Mouse (Mus musculus): ENCODE measurements around the gene Ccdc33.

The Ccdc33 gene

DNA sequence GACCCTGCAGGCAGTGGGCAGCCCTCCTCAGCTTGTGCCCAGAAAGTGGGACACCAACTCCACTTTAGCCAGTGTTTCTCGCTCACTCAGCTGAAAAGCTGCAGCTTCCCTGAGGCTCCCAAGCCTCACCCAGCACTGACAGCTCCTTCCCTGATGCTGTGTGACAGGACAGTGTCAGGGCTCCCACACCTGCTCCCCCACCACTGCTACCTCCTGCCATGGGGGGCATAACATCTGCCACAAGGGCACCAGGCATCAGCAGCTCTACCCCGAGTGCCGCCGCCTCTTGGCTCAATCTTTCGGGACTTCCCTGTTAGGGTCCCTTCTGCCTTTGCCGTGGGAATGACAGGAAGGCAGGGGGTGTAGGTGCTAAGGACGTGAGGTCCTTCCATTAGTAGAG lies 132.3 kb downstream of the Ccdc33 start:
- DNase-seq (ENCODE audit: extremely low spot score, low spot score) = no peak

- DNase-seq (ENCODE audit: extremely low spot score, low spot score) = no peak
Measured at GRCm38 (mm10) chr9:57985304-57985703, 133.3 kb downstream of the Ccdc33 start.

DNA sequence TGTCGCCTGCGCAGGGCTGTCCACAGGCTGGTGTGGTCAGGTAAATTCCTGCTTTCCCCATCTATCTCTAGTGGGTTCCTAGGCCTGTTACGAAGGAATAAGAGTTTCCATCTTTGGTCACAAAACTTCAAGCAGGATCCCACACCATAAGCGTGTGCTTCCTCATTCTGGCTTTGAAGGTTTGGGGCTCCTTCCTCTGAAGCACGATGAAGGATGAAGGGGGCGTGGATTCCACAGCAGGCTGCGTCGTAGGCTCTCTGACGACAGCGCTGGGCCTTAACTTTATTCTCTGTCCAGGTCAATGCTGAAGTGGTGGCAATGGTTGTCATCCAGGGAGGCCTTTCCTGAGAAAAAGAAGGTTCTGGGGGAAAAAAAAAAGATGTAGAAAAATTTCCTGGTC lies 138.1 kb downstream of the Ccdc33 start:
- DNase-seq (ENCODE audit: extremely low spot score, low spot score) = no peak

GRCm38 (mm10) chr9:57978858-57979257 lies 139.8 kb downstream of the Ccdc33 start:
- DNase-seq (ENCODE audit: extremely low spot score, low spot score) = no peak

All from neural tube, embryonic 10.5 days (tissue).